Mouse (Mus musculus) MEL (cell line): Measurements from ENCODE around the gene Trim41. TPM values are rescaled to one million over a fixed set of nuclear protein-coding genes. Genes with fewer than 3 reads are reported as not detected.
"Not testable (repeated sequence)": the region's sequence is repeated elsewhere in the genome, so short reads cannot be mapped to it uniquely, and the experiment has no call there.

Experiments
- DNase-seq: peaks from one replicate; pipeline ENCODE4 v3.0.0; 2011; ENCODE audit warnings: low read depth, low spot score
- H3K27ac ChIP-seq: 2 replicates; pipeline ENCODE4 v1.5.1; 2012; ENCODE audit warnings: low read depth, mild to moderate bottlenecking, control low read depth, low read length, moderate library complexity; ENCODE audit not compliant: control insufficient read depth
- H3K27me3 ChIP-seq, 2 experiments: fragments of 150-350 bp in 1 of 2; sonication (generic) in 1 of 2; 2 replicates each; pipeline ENCODE4 v1.6.1; 2012; ENCODE audit warnings: low read length in 2 of 2, mild to moderate bottlenecking in 2 of 2, improper control_type of control experiment in 1 of 2, moderate library complexity in 1 of 2; ENCODE audit not compliant: insufficient read depth in 2 of 2, control insufficient read depth in 1 of 2
- H3K36me3 ChIP-seq, 2 experiments: 2 replicates each; pipeline ENCODE4 v1.6.1; 2012 to 2014; ENCODE audit warnings: low read length in 2 of 2, improper control_type of control experiment in 1 of 2, inconsistent platforms in 1 of 2, mild to moderate bottlenecking in 1 of 2; ENCODE audit not compliant: insufficient read depth in 2 of 2, control insufficient read depth in 1 of 2
- H3K4me1 ChIP-seq, 2 experiments: fragments of 150-350 bp in 1 of 2; sonication (generic) in 1 of 2; 2 replicates each; pipeline ENCODE4 v1.6.1; 2012; ENCODE audit warnings: low read length in 2 of 2, improper control_type of control experiment in 1 of 2, mild to moderate bottlenecking in 1 of 2; ENCODE audit not compliant: insufficient read depth in 2 of 2, control insufficient read depth in 1 of 2
- H3K4me3 ChIP-seq, 2 experiments: fragments of 150-350 bp in 1 of 2; sonication (generic) in 1 of 2; 2 replicates each; pipeline ENCODE4 v1.5.1; 2012; ENCODE audit warnings: low read depth in 2 of 2, low read length in 2 of 2, mild to moderate bottlenecking in 2 of 2, moderate library complexity in 2 of 2, control low read depth in 1 of 2, improper control_type of control experiment in 1 of 2; ENCODE audit not compliant: control insufficient read depth in 1 of 2, insufficient read depth in 1 of 2
- H3K79me2 ChIP-seq: 2 replicates; pipeline ENCODE4 v1.6.1; 2012; ENCODE audit warnings: mild to moderate bottlenecking, low read length, moderate library complexity; ENCODE audit not compliant: control insufficient read depth, poor library complexity, insufficient read depth
- H3K9ac ChIP-seq: 2 replicates; pipeline ENCODE4 v1.6.1; 2012; ENCODE audit warnings: low read depth, mild to moderate bottlenecking, control low read depth, low read length, moderate library complexity; ENCODE audit not compliant: control insufficient read depth, poor library complexity, severe bottlenecking
- H3K9me3 ChIP-seq: fragments of 150-350 bp; sonication (generic); replicated peaks from 2 replicates; pipeline ENCODE4 v1.6.1; 2012; ENCODE audit warnings: mild to moderate bottlenecking, low read length, improper control_type of control experiment, moderate library complexity; ENCODE audit not compliant: insufficient read depth
- BHLHE40 ChIP-seq: IDR thresholded peaks from 2 replicates; pipeline ENCODE4 v1.6.1; 2012; ENCODE audit warnings: low read depth, mild to moderate bottlenecking, inconsistent platforms, low read length, improper control_type of control experiment, borderline replicate concordance
- CTCF ChIP-seq, 3 experiments: IDR thresholded peaks in 2 of 3; conservative IDR thresholded peaks in 1 of 3; 2 replicates each; pipeline ENCODE4 v1.5.1; 2011 to 2012; ENCODE audit warnings: low read length in 3 of 3, low read depth in 2 of 3, mild to moderate bottlenecking in 2 of 3, improper control_type of control experiment in 1 of 3, inconsistent platforms in 1 of 3, mixed read lengths in 1 of 3, moderate library complexity in 1 of 3; ENCODE audit not compliant: control insufficient read depth in 1 of 3, insufficient read depth in 1 of 3, poor library complexity in 1 of 3, severe bottlenecking in 1 of 3
- EP300 ChIP-seq, 2 experiments: IDR thresholded peaks; 2 replicates each; pipeline ENCODE4 v1.6.1; 2011; ENCODE audit warnings: improper control_type of control experiment in 2 of 2, low read length in 2 of 2, low read depth in 1 of 2, mild to moderate bottlenecking in 1 of 2
- MAFK ChIP-seq: IDR thresholded peaks from 2 replicates; pipeline ENCODE4 v1.6.1; 2011; ENCODE audit warnings: low read depth, mild to moderate bottlenecking, low read length, improper control_type of control experiment, borderline replicate concordance
- MEF2A ChIP-seq: IDR thresholded peaks from 2 replicates; pipeline ENCODE4 v1.6.1; 2014; ENCODE audit warnings: low read depth, mild to moderate bottlenecking, inconsistent platforms, low read length, improper control_type of control experiment; ENCODE audit not compliant: poor library complexity, insufficient replicate concordance, severe bottlenecking; ENCODE audit errors: extremely low read depth
- MYC ChIP-seq: IDR thresholded peaks from 2 replicates; pipeline ENCODE4 v1.6.1; 2011; ENCODE audit warnings: low read depth, mild to moderate bottlenecking, low read length, improper control_type of control experiment, moderate library complexity
- RAD21 ChIP-seq: IDR thresholded peaks from 2 replicates; pipeline ENCODE4 v1.6.1; 2011; ENCODE audit warnings: mild to moderate bottlenecking, low read depth, low read length, improper control_type of control experiment
- RCOR1 ChIP-seq: IDR thresholded peaks from 2 replicates; pipeline ENCODE4 v1.6.1; 2012; ENCODE audit warnings: low read depth, mild to moderate bottlenecking, inconsistent platforms, low read length, improper control_type of control experiment
- TBP ChIP-seq: IDR thresholded peaks from 2 replicates; pipeline ENCODE4 v1.8.0; 2011; ENCODE audit warnings: low read depth, low read length, improper control_type of control experiment
- ZNF384 ChIP-seq: IDR thresholded peaks from 2 replicates; pipeline ENCODE4 v1.6.1; 2012; ENCODE audit warnings: low read depth, mild to moderate bottlenecking, inconsistent platforms, low read length, improper control_type of control experiment
- polyA plus RNA-seq, 2 experiments: library from polyadenylated mRNA; stranded (reverse) in 1 of 2; unstranded in 1 of 2; fragments of >175 nt in 1 of 2; fragments of >200 nt in 1 of 2; gene quantifications; 2 replicates each; pipeline versions ENCODE4 v1.2.1 to v1.2.4; 2012; ENCODE audit warnings: low replicate concordance in 2 of 2, low read depth in 1 of 2; ENCODE audit not compliant: insufficient read length in 2 of 2, insufficient read depth in 1 of 2, missing spikeins in 1 of 2
- total RNA-seq: library from RNA; depleted of rRNA; stranded (reverse); fragments of 300-350 nt; gene quantifications from 2 replicates; pipeline ENCODE4 v1.2.3, GENCODE M21; 2012

The Trim41 gene
- total and polyA plus RNA-seq, 3 experiments, result 37.0 to 76.3 (median 56.4) TPM

GRCm38 (mm10) chr11:48846881-48847280 is 29.7 kb upstream of the Trim41 start:
- Histone ChIP-seq H3K79me2 (no peaks in the 10 kb centered on the region), H3K4me1 (no peaks in the 10 kb centered on the region), H3K27ac (no peak overlapping the region), H3K27me3 (no peaks in the 10 kb centered on the region), H3K9ac (no peak overlapping the region), H3K9me3 (no peaks in the 10 kb centered on the region), H3K36me3 (no peaks in the 10 kb centered on the region), H3K4me3 (no peak overlapping the region)
- DNase-seq, result peak; percentile 42
- no peak for TF ChIP-seq RCOR1
- peak; percentile 96 for TF ChIP-seq TBP

- DNase-seq, result peak; percentile 50
- H3K27ac ChIP-seq, H3K36me3 ChIP-seq, H3K27me3 ChIP-seq, H3K4me3 ChIP-seq, H3K9ac ChIP-seq, H3K79me2 ChIP-seq, H3K4me1 ChIP-seq, H3K9me3 ChIP-seq: not testable (repeated sequence)
- TF ChIP-seq ZNF384, result peak; percentile 70
- TF ChIP-seq RAD21, result peak; percentile 31
- peak in 2 of 3 experiments; percentile 6 to 29; a peak in 2 of 6 replicates for TF ChIP-seq CTCF (IDR thresholded peaks at IDR 0.05 in 2 of 3, conservative IDR thresholded peaks at IDR 0.05 in 1 of 3; ENCODE audit: control insufficient read depth in 1 of 3, insufficient read depth in 1 of 3, low read depth in 2 of 3, low read length in 3 of 3, poor library complexity in 1 of 3, severe bottlenecking in 1 of 3)
Observed at GRCm38 (mm10) chr11:48846362-48846761, 29.2 kb upstream of the Trim41 start.

- Histone ChIP-seq H3K4me1 (no peaks in the 10 kb centered on the region), H3K79me2 (no peaks in the 10 kb centered on the region), H3K36me3 (no peaks in the 10 kb centered on the region), H3K9ac (no peak overlapping the region), H3K27ac (no peak overlapping the region), H3K4me3 (no peak overlapping the region), H3K9me3 (no peaks in the 10 kb centered on the region), H3K27me3 (no peaks in the 10 kb centered on the region)
- TF ChIP-seq EP300 (IDR thresholded peaks at IDR 0.05; ENCODE audit: low read depth in 1 of 2, low read length in 2 of 2) (no peak), MAFK (no peak), BHLHE40 (no peak), MEF2A (no peak), MYC (no peak)
- DNase-seq, result no peak
Observed at GRCm38 (mm10) chr11:48845244-48845815, 28.2 kb upstream of the Trim41 start.
